Mouse (Mus musculus) stomach, postnatal 0 days (tissue): ENCODE results near the gene E2f6. TPM values are rescaled to one million over a fixed set of nuclear protein-coding genes. Genes with fewer than 3 reads are reported as not detected.

ENCODE experiments used
- ATAC-seq: fragments of 200-750 bp; cut with Nextera tagmentation; 2 replicates; pipeline ENCODE4 v1.8.0; 2017; ENCODE audit not compliant: low FRiP score, low TSS enrichment
- DNase-seq: peaks from one replicate; pipeline ENCODE4 v3.0.0-alpha.2; 2016; ENCODE audit warnings: low spot score
- H3K27ac ChIP-seq: fragments of 300-500 bp; sonication (generic); replicated peaks from 2 replicates; pipeline ENCODE4 v1.5.1; 2014; ENCODE audit warnings: mild to moderate bottlenecking, control low read depth
- H3K27me3 ChIP-seq: fragments of 300-500 bp; sonication (generic); 2 replicates; pipeline ENCODE4 v1.6.1; 2014; ENCODE audit warnings: low read length; ENCODE audit not compliant: control insufficient read depth, insufficient read depth
- H3K36me3 ChIP-seq: fragments of 300-500 bp; sonication (generic); 2 replicates; pipeline ENCODE4 v1.6.1; 2014; ENCODE audit warnings: low read length, mixed read lengths; ENCODE audit not compliant: control insufficient read depth, insufficient read depth
- H3K4me1 ChIP-seq: fragments of 300-500 bp; sonication (generic); replicated peaks from 2 replicates; pipeline ENCODE4 v1.6.1; 2014; ENCODE audit warnings: antibody characterized with exemption; ENCODE audit not compliant: control insufficient read depth, insufficient read depth
- H3K4me2 ChIP-seq: fragments of 300-500 bp; sonication (generic); replicated peaks from 2 replicates; pipeline ENCODE4 v1.6.1; 2014; ENCODE audit warnings: low read depth, mild to moderate bottlenecking, control low read depth, moderate library complexity
- H3K4me3 ChIP-seq: fragments of 300-500 bp; sonication (generic); 2 replicates; pipeline ENCODE4 v1.5.1; 2014; ENCODE audit warnings: low read depth, low read length, control low read depth
- H3K9ac ChIP-seq: fragments of 300-500 bp; sonication (generic); 2 replicates; pipeline ENCODE4 v1.6.1; 2014; ENCODE audit warnings: mild to moderate bottlenecking, low read length, control low read depth, mixed read lengths
- H3K9me3 ChIP-seq: fragments of 300-500 bp; sonication (generic); 2 replicates; pipeline ENCODE4 v1.6.1; 2016; ENCODE audit warnings: low read length; ENCODE audit not compliant: control insufficient read depth
- CTCF ChIP-seq: IDR thresholded peaks from 2 replicates; pipeline ENCODE4 v1.5.1; 2016; ENCODE audit warnings: antibody characterized with exemption, low read depth, mild to moderate bottlenecking, moderate library complexity
- EP300 ChIP-seq: optimal IDR thresholded peaks from 2 replicates; pipeline ENCODE3; 2016; ENCODE audit warnings: antibody characterized with exemption
- WGBS: fragments of 180-500 bp; shearing (Covaris S2); extraction: QIAGEN DNeasy Blood & Tissue Kit; methylation state at CpG from one replicate; pipeline ENCODE4 v1.1.7; 2014; 5-methylcytosine and 5-hydroxymethylcytosine counted together
- polyA plus RNA-seq: library from polyadenylated mRNA; unstranded; fragments of >200 nt; fragmentation: Nextera tagmentation; extraction: Ambion mirVana; gene quantifications from 2 replicates; pipeline ENCODE4 v1.2.1, GENCODE M21; 2015

E2f6 gene
- polyA plus RNA-seq, 1 experiment from 2014 or later, result 12.7 TPM

DNA sequence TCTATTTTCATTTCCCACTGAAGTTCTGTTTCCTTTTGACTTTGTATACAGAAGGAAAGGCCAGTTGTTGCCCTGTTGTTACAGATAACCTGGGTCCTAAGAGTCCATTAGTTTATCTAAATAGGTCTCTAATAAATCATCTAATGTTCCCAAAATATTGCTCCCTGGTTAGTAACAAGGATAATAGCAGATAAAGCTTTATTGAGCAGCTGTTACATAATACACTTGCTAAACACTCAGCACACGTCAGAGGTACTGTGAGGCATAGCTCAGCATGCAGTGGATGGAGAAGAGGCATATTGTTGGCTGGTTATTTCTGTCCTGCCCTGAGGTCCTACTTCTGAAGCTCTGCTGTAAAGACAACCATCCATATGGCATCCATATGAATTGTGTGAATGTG is 66.9 kb downstream of the E2f6 start:
- no peak overlapping the region for H3K4me2 ChIP-seq
- no peak overlapping the region for H3K9ac ChIP-seq
- DNase-seq, result no peak
- no peak for ATAC-seq
- H3K9me3 ChIP-seq, result no peaks in the 10 kb centered on the region
- H3K27me3 ChIP-seq, result no peaks in the 10 kb centered on the region
- H3K4me3 ChIP-seq, result no peak overlapping the region
- no peaks in the 10 kb centered on the region for H3K36me3 ChIP-seq
- H3K27ac ChIP-seq, result peak overlapping the region; percentile 58; the same call in 1 of the 2 replicates
- 33% methylated on average over 1 of the region's 1 CpGs for WGBS
- TF ChIP-seq EP300 (no peak), CTCF (no peak)
- H3K4me1 ChIP-seq, result peaks cover 17% of the 10 kb centered on the region

DNA sequence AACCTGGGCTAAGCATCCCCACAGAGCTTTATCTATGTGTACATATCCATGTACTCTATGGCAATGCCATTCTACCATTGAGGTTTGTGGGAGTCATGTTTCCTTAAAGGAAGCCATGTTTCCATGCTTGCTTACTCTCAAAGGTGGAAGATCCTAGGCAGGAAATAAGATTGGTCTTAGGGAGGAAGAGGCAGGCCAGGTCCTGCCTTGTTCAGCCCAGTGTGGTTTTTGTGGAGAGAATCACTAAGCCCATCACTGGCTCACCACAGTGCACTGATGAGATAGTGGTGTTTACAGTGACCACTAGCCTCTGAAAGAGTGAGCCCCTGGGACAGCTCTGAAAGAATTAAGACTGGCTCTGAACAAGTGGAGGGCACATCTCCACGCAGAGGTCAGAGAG is 68.6 kb downstream of the E2f6 start:
- H3K27me3 ChIP-seq, result no peaks in the 10 kb centered on the region
- peaks cover 11% of the 10 kb centered on the region for H3K4me1 ChIP-seq
- no peak for ATAC-seq
- 75% methylated on average over 1 of the region's 1 CpGs for WGBS
- no peak overlapping the region for H3K27ac ChIP-seq
- no peaks in the 10 kb centered on the region for H3K36me3 ChIP-seq
- no peak for TF ChIP-seq CTCF
- TF ChIP-seq EP300, result no peak
- no peak overlapping the region for H3K9ac ChIP-seq
- no peak overlapping the region for H3K4me2 ChIP-seq
- no peak for DNase-seq
- H3K4me3 ChIP-seq, result no peak overlapping the region
- no peaks in the 10 kb centered on the region for H3K9me3 ChIP-seq

DNA sequence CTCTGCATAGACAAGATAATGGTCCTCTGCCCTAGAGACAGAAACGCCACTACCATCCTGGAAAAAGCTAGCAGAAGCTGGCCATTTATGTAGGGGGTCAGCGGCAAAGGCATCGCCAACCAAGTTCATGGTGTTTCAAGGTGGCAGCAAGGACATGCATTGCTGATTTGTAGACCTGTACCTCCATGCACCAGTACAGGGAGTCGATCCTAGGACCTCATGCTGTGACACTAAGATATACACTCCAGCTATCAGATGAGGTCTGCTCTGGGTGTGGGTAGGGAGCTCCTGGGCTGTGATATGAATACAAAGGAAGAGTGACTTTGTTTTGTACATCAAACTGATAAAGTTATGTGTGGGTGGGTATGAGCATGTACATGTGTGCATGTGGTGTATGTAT is 69.3 kb downstream of the E2f6 start:
- no peak overlapping the region for H3K4me3 ChIP-seq

GRCm38 (mm10) chr12:16882442-16882841 is 71.7 kb downstream of the E2f6 start:
- Histone ChIP-seq H3K36me3 (no peaks in the 10 kb centered on the region), H3K27me3 (no peaks in the 10 kb centered on the region), H3K9me3 (no peaks in the 10 kb centered on the region), H3K4me2 (no peak overlapping the region), H3K9ac (no peak overlapping the region), H3K4me1 (no peaks in the 10 kb centered on the region), H3K27ac (no peak overlapping the region), H3K4me3 (no peak overlapping the region)
- WGBS, result 65% methylated on average over 3 of the region's 3 CpGs
- TF ChIP-seq CTCF (no peak), EP300 (no peak)
- no peak for ATAC-seq
- DNase-seq, result no peak

More for the DNA sequence above, 69.3 kb downstream of the E2f6 start:
- Histone ChIP-seq H3K4me1 (peaks cover 4% of the 10 kb centered on the region; the same call in 1 of the 2 replicates), H3K36me3 (no peaks in the 10 kb centered on the region), H3K27ac (no peak overlapping the region), H3K9me3 (no peaks in the 10 kb centered on the region), H3K9ac (no peak overlapping the region), H3K4me2 (no peak overlapping the region), H3K27me3 (no peaks in the 10 kb centered on the region)
- 88% methylated on average over 4 of the region's 4 CpGs for WGBS
- DNase-seq (no peak), ATAC-seq (no peak)
- TF ChIP-seq EP300 (no peak), CTCF (no peak)

GRCm38 (mm10) chr12:16883111-16883510 is 72.3 kb downstream of the E2f6 start:
- no peak for DNase-seq

GRCm38 (mm10) chr12:16884534-16884933 is 73.8 kb downstream of the E2f6 start:
- Histone ChIP-seq H3K4me1 (no peaks in the 10 kb centered on the region), H3K4me2 (no peak overlapping the region), H3K9ac (no peak overlapping the region), H3K9me3 (no peaks in the 10 kb centered on the region), H3K36me3 (no peaks in the 10 kb centered on the region), H3K27ac (no peak overlapping the region), H3K27me3 (no peaks in the 10 kb centered on the region), H3K4me3 (no peak overlapping the region)
- ATAC-seq, result no peak
- DNase-seq, result no peak
- no peak for TF ChIP-seq EP300
- no peak for TF ChIP-seq CTCF
- 94% methylated on average over 4 of the region's 4 CpGs for WGBS

More at GRCm38 (mm10) chr12:16883111-16883510, 72.3 kb downstream of the E2f6 start:
- ATAC-seq, result no peak
- TF ChIP-seq CTCF, result no peak
- no peak for TF ChIP-seq EP300
- Histone ChIP-seq H3K27me3 (no peaks in the 10 kb centered on the region), H3K4me2 (no peak overlapping the region), H3K27ac (no peak overlapping the region), H3K9me3 (no peaks in the 10 kb centered on the region), H3K9ac (no peak overlapping the region), H3K36me3 (no peaks in the 10 kb centered on the region), H3K4me3 (no peak overlapping the region), H3K4me1 (no peaks in the 10 kb centered on the region)
- WGBS, result 76% methylated on average over 7 of the region's 7 CpGs
